Mouse (Mus musculus): ENCODE results near the gene Gm20837.
"Not testable (repeated sequence)": the region's sequence is repeated elsewhere in the genome, so short reads cannot be mapped to it uniquely, and the experiment has no call there.

Gm20837 gene

DNA sequence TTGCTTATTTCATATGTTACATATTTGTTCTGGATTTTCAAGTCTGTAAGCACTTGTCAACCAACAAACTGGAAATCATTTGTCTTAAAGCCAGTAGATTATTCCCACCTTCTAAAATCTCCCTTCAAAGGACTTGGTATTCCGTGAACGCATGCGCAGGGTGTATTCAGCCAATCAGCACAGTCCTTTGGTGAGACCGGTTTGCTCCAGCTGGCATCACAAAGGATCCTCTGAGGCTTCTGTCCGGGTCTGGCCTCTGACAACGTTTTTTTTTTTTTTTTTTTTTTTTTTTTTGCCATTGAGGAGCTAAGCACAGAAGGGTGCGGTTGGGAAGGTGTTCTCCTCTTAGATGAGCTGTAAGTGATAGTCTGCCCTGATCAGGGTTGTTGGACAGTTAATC lies at the start of gene Gm20837:
Gene Gm20837, plus strand, starts transcription at position 301 of the 400 bp plus-strand sequence.
- DNase-seq (ENCODE audit: low read depth, low spot score), result not testable (repeated sequence)

All from CD4-positive, CD25-positive, alpha-beta regulatory T cell, adult 2 months (primary cell).